Mouse (Mus musculus): ENCODE results near the gene Ap2a1. TPM values are rescaled to one million over a fixed set of nuclear protein-coding genes. Genes with fewer than 3 reads are reported as not detected.

Ap2a1 gene
- polyA plus RNA-seq, 1 experiment from 2014 or later, result 54.0 TPM

- Histone ChIP-seq H3K27ac (replicated peaks in 1 of 2; ENCODE audit: control insufficient read depth in 1 of 2, insufficient read depth in 1 of 2, low read depth in 2 of 2, low read length in 2 of 2) (peak overlapping the region; percentile 69 to 87), H3K9me3 (ENCODE audit: control insufficient read depth, low read length) (no peaks in the 10 kb centered on the region), H3K27me3 (ENCODE audit: control insufficient read depth, insufficient read depth, low read length) (no peaks in the 10 kb centered on the region), H3K36me3 (ENCODE audit: control insufficient read depth, insufficient read depth, low read length) (peaks cover 26% of the 10 kb centered on the region), H3K4me3 (ENCODE audit: control insufficient read depth in 1 of 2, insufficient read depth in 1 of 2, low read depth in 1 of 2, low read length in 2 of 2) (peak overlapping the region in 1 of 2 experiments; percentile 64; a peak in 1 of 4 replicates), H3K4me1 (ENCODE audit: control insufficient read depth in 2 of 2, insufficient read depth in 2 of 2, low read length in 2 of 2) (peaks cover 26 to 47% of the 10 kb centered on the region in 2 experiments), H3K4me2 (ENCODE audit: low read length) (peak overlapping the region; percentile 89), H3K9ac (ENCODE audit: low read length) (peak overlapping the region; percentile 27)
- WGBS, result 24% methylated on average over 8 of the region's 8 CpGs
- ATAC-seq (ENCODE audit: insufficient number of reproducible peaks, insufficient read depth, low FRiP score, low read depth), result no peak
These were observed 36.1 kb downstream of the Ap2a1 start for GRCm38 (mm10) chr7:44893197-44893596.

GRCm38 (mm10) chr7:44892276-44892921, 36.9 kb downstream of the Ap2a1 start, which contains the start of gene Med25:
Gene Med25, minus strand, starts transcription at chr7:44892712.
- Histone ChIP-seq H3K9me3 (ENCODE audit: control insufficient read depth, low read length) (no peaks in the 10 kb centered on the region), H3K27me3 (ENCODE audit: control insufficient read depth, insufficient read depth, low read length) (no peaks in the 10 kb centered on the region), H3K4me1 (ENCODE audit: control insufficient read depth in 2 of 2, insufficient read depth in 2 of 2, low read length in 2 of 2) (peaks cover 26 to 55% of the 10 kb centered on the region in 2 experiments), H3K27ac (replicated peaks in 1 of 2; ENCODE audit: control insufficient read depth in 1 of 2, insufficient read depth in 1 of 2, low read depth in 2 of 2, low read length in 2 of 2) (peak within 1 kb of the TSS; percentile 87 to 93), H3K36me3 (ENCODE audit: control insufficient read depth, insufficient read depth, low read length) (peaks cover 23% of the 10 kb centered on the region), H3K9ac (ENCODE audit: low read length) (peak within 1 kb of the TSS; percentile 85), H3K4me2 (ENCODE audit: low read length) (peak within 1 kb of the TSS; percentile 89), H3K4me3 (ENCODE audit: control insufficient read depth in 1 of 2, insufficient read depth in 1 of 2, low read depth in 1 of 2, low read length in 2 of 2) (peak within 1 kb of the TSS; percentile 64 to 75)
- WGBS, result under 1% methylated on average over 56 of the region's 56 CpGs
- ATAC-seq (ENCODE audit: insufficient number of reproducible peaks, insufficient read depth, low FRiP score, low read depth), result peak; percentile 56

GRCm38 (mm10) chr7:44891611-44892010, 37.7 kb downstream of the Ap2a1 start:
- Histone ChIP-seq H3K4me1 (ENCODE audit: control insufficient read depth in 2 of 2, insufficient read depth in 2 of 2, low read length in 2 of 2) (peaks cover 27 to 50% of the 10 kb centered on the region in 2 experiments), H3K27ac (replicated peaks in 1 of 2; ENCODE audit: control insufficient read depth in 1 of 2, insufficient read depth in 1 of 2, low read depth in 2 of 2, low read length in 2 of 2) (peak overlapping the region in 1 of 2 experiments; percentile 93; a peak in 3 of 4 replicates), H3K4me2 (ENCODE audit: low read length) (peak overlapping the region; percentile 89), H3K9me3 (ENCODE audit: control insufficient read depth, low read length) (no peaks in the 10 kb centered on the region), H3K9ac (ENCODE audit: low read length) (peak overlapping the region; percentile 85), H3K36me3 (ENCODE audit: control insufficient read depth, insufficient read depth, low read length) (peaks cover 31% of the 10 kb centered on the region), H3K4me3 (ENCODE audit: control insufficient read depth in 1 of 2, insufficient read depth in 1 of 2, low read depth in 1 of 2, low read length in 2 of 2) (peak overlapping the region; percentile 64 to 75), H3K27me3 (ENCODE audit: control insufficient read depth, insufficient read depth, low read length) (no peaks in the 10 kb centered on the region)
- 21% methylated on average over 6 of the region's 6 CpGs for WGBS
- no peak for ATAC-seq (ENCODE audit: insufficient number of reproducible peaks, insufficient read depth, low FRiP score, low read depth)

- Histone ChIP-seq H3K27me3 (ENCODE audit: control insufficient read depth, insufficient read depth, low read length) (no peaks in the 10 kb centered on the region), H3K9ac (ENCODE audit: low read length) (peak overlapping the region; percentile 85), H3K27ac (replicated peaks in 1 of 2; ENCODE audit: control insufficient read depth in 1 of 2, insufficient read depth in 1 of 2, low read depth in 2 of 2, low read length in 2 of 2) (no peak overlapping the region), H3K4me3 (ENCODE audit: control insufficient read depth in 1 of 2, insufficient read depth in 1 of 2, low read depth in 1 of 2, low read length in 2 of 2) (peak overlapping the region in 1 of 2 experiments; percentile 64; a peak in 2 of 4 replicates), H3K36me3 (ENCODE audit: control insufficient read depth, insufficient read depth, low read length) (peaks cover 40% of the 10 kb centered on the region), H3K4me1 (ENCODE audit: control insufficient read depth in 2 of 2, insufficient read depth in 2 of 2, low read length in 2 of 2) (peaks cover 22 to 48% of the 10 kb centered on the region in 2 experiments), H3K9me3 (ENCODE audit: control insufficient read depth, low read length) (no peaks in the 10 kb centered on the region), H3K4me2 (ENCODE audit: low read length) (peak overlapping the region; percentile 89)
- 79% methylated on average over 4 of the region's 4 CpGs for WGBS
- ATAC-seq (ENCODE audit: insufficient number of reproducible peaks, insufficient read depth, low FRiP score, low read depth), result no peak
These were observed 38.6 kb downstream of the Ap2a1 start for GRCm38 (mm10) chr7:44890737-44891136.

GRCm38 (mm10) chr7:44890180-44890579, 39.1 kb downstream of the Ap2a1 start:
- WGBS, result 87% methylated on average over 6 of the region's 7 CpGs
- peaks cover 22 to 43% of the 10 kb centered on the region in 2 experiments for H3K4me1 ChIP-seq (ENCODE audit: control insufficient read depth in 2 of 2, insufficient read depth in 2 of 2, low read length in 2 of 2)
- no peaks in the 10 kb centered on the region for H3K9me3 ChIP-seq (ENCODE audit: control insufficient read depth, low read length)
- no peak overlapping the region for H3K27ac ChIP-seq (replicated peaks in 1 of 2; ENCODE audit: control insufficient read depth in 1 of 2, insufficient read depth in 1 of 2, low read depth in 2 of 2, low read length in 2 of 2)
- peaks cover 46% of the 10 kb centered on the region for H3K36me3 ChIP-seq (ENCODE audit: control insufficient read depth, insufficient read depth, low read length)
- H3K4me3 ChIP-seq (ENCODE audit: control insufficient read depth in 1 of 2, insufficient read depth in 1 of 2, low read depth in 1 of 2, low read length in 2 of 2), result no peak overlapping the region
- H3K9ac ChIP-seq (ENCODE audit: low read length), result no peak overlapping the region
- ATAC-seq (ENCODE audit: insufficient number of reproducible peaks, insufficient read depth, low FRiP score, low read depth), result no peak
- no peaks in the 10 kb centered on the region for H3K27me3 ChIP-seq (ENCODE audit: control insufficient read depth, insufficient read depth, low read length)
- no peak overlapping the region for H3K4me2 ChIP-seq (ENCODE audit: low read length)

- Histone ChIP-seq H3K9ac (ENCODE audit: low read length) (peak overlapping the region; percentile 47), H3K27ac (replicated peaks in 1 of 2; ENCODE audit: control insufficient read depth in 1 of 2, insufficient read depth in 1 of 2, low read depth in 2 of 2, low read length in 2 of 2) (peak overlapping the region; percentile 46 to 75), H3K9me3 (ENCODE audit: control insufficient read depth, low read length) (no peaks in the 10 kb centered on the region), H3K36me3 (ENCODE audit: control insufficient read depth, insufficient read depth, low read length) (peaks cover 61% of the 10 kb centered on the region), H3K4me3 (ENCODE audit: control insufficient read depth in 1 of 2, insufficient read depth in 1 of 2, low read depth in 1 of 2, low read length in 2 of 2) (no peak overlapping the region), H3K4me2 (ENCODE audit: low read length) (no peak overlapping the region), H3K4me1 (ENCODE audit: control insufficient read depth in 2 of 2, insufficient read depth in 2 of 2, low read length in 2 of 2) (peaks cover 22 to 39% of the 10 kb centered on the region in 2 experiments), H3K27me3 (ENCODE audit: control insufficient read depth, insufficient read depth, low read length) (no peaks in the 10 kb centered on the region)
- peak; percentile 28; the same call in 1 of the 2 replicates for ATAC-seq (ENCODE audit: insufficient number of reproducible peaks, insufficient read depth, low FRiP score, low read depth)
- WGBS, result 65% methylated on average over 13 of the region's 13 CpGs
These were observed 40.8 kb downstream of the Ap2a1 start for GRCm38 (mm10) chr7:44888256-44889105.

GRCm38 (mm10) chr7:44886964-44887363, 42.3 kb downstream of the Ap2a1 start:
- H3K27ac ChIP-seq (replicated peaks in 1 of 2; ENCODE audit: control insufficient read depth in 1 of 2, insufficient read depth in 1 of 2, low read depth in 2 of 2, low read length in 2 of 2), result no peak overlapping the region
- peaks cover 20 to 37% of the 10 kb centered on the region in 2 experiments for H3K4me1 ChIP-seq (ENCODE audit: control insufficient read depth in 2 of 2, insufficient read depth in 2 of 2, low read length in 2 of 2)
- H3K4me3 ChIP-seq (ENCODE audit: control insufficient read depth in 1 of 2, insufficient read depth in 1 of 2, low read depth in 1 of 2, low read length in 2 of 2), result no peak overlapping the region
- WGBS, result 86% methylated on average over 7 of the region's 7 CpGs
- no peak overlapping the region for H3K4me2 ChIP-seq (ENCODE audit: low read length)
- H3K27me3 ChIP-seq (ENCODE audit: control insufficient read depth, insufficient read depth, low read length), result no peaks in the 10 kb centered on the region
- no peaks in the 10 kb centered on the region for H3K9me3 ChIP-seq (ENCODE audit: control insufficient read depth, low read length)
- no peak for ATAC-seq (ENCODE audit: insufficient number of reproducible peaks, insufficient read depth, low FRiP score, low read depth)
- H3K9ac ChIP-seq (ENCODE audit: low read length), result no peak overlapping the region
- peaks cover 76% of the 10 kb centered on the region for H3K36me3 ChIP-seq (ENCODE audit: control insufficient read depth, insufficient read depth, low read length)
